Mouse (Mus musculus) forebrain, postnatal 0 days (tissue): ENCODE results near the gene Adora1. TPM values are rescaled to one million over a fixed set of nuclear protein-coding genes. Genes with fewer than 3 reads are reported as not detected.

Experiments used
- ATAC-seq: fragments of 200-750 bp; cut with Nextera tagmentation; 2 replicates; pipeline ENCODE4 v1.8.0; 2017; ENCODE audit warnings: mild to moderate bottlenecking, moderate library complexity
- DNase-seq: peaks from one replicate; pipeline ENCODE4 v3.0.0-alpha.2; 2015
- H3K27ac ChIP-seq: fragments of 300-500 bp; sonication (generic); 2 replicates; pipeline ENCODE4 v1.5.1; 2014; ENCODE audit warnings: low read depth, mild to moderate bottlenecking, antibody characterized with exemption, low read length, moderate library complexity, mixed read lengths
- H3K27me3 ChIP-seq: fragments of 300-500 bp; sonication (generic); 2 replicates; pipeline ENCODE4 v1.6.1; 2014; ENCODE audit warnings: mild to moderate bottlenecking, low read length, mixed read lengths; ENCODE audit not compliant: insufficient read depth
- H3K36me3 ChIP-seq: fragments of 300-500 bp; sonication (generic); 2 replicates; pipeline ENCODE4 v1.6.1; 2014; ENCODE audit warnings: mild to moderate bottlenecking, moderate library complexity; ENCODE audit not compliant: insufficient read depth
- H3K4me1 ChIP-seq: fragments of 300-500 bp; sonication (generic); 2 replicates; pipeline ENCODE4 v1.6.1; 2014; ENCODE audit warnings: antibody characterized with exemption; ENCODE audit not compliant: insufficient read depth
- H3K4me2 ChIP-seq: fragments of 300-500 bp; sonication (generic); 2 replicates; pipeline ENCODE4 v1.6.1; 2014; ENCODE audit warnings: low read depth, mild to moderate bottlenecking, moderate library complexity
- H3K4me3 ChIP-seq: fragments of 300-500 bp; sonication (generic); 2 replicates; pipeline ENCODE4 v1.5.1; 2014; ENCODE audit warnings: low read depth, low read length, mixed read lengths
- H3K9ac ChIP-seq: fragments of 300-500 bp; sonication (generic); 2 replicates; pipeline ENCODE4 v1.6.1; 2014; ENCODE audit warnings: mild to moderate bottlenecking
- H3K9me3 ChIP-seq: fragments of 300-500 bp; sonication (generic); 2 replicates; pipeline ENCODE4 v1.6.1; 2016; ENCODE audit warnings: low read length
- CTCF ChIP-seq: sonication (generic); IDR thresholded peaks from 2 replicates; pipeline ENCODE4 v1.5.1; 2016; ENCODE audit warnings: antibody characterized with exemption, control low read depth, low read depth
- WGBS: fragments of 180-500 bp; shearing (Covaris S2); extraction: QIAGEN DNeasy Blood & Tissue Kit; methylation state at CpG from one replicate; pipeline ENCODE4 v1.1.7; 2014; 5-methylcytosine and 5-hydroxymethylcytosine counted together
- polyA plus RNA-seq: library from polyadenylated mRNA; unstranded; fragments of >200 nt; fragmentation: Nextera tagmentation; extraction: Ambion mirVana; gene quantifications from 2 replicates; pipeline ENCODE4 v1.2.1, GENCODE M21; 2015
- total RNA-seq: library from RNA; depleted of rRNA; stranded (reverse); fragments of >200 nt; gene quantifications from 2 replicates; pipeline ENCODE4 v1.2.3, GENCODE M21; 2014

Adora1 gene
- total and polyA plus RNA-seq, 2 experiments from 2014 or later, result 37.5 to 38.4 TPM

DNA sequence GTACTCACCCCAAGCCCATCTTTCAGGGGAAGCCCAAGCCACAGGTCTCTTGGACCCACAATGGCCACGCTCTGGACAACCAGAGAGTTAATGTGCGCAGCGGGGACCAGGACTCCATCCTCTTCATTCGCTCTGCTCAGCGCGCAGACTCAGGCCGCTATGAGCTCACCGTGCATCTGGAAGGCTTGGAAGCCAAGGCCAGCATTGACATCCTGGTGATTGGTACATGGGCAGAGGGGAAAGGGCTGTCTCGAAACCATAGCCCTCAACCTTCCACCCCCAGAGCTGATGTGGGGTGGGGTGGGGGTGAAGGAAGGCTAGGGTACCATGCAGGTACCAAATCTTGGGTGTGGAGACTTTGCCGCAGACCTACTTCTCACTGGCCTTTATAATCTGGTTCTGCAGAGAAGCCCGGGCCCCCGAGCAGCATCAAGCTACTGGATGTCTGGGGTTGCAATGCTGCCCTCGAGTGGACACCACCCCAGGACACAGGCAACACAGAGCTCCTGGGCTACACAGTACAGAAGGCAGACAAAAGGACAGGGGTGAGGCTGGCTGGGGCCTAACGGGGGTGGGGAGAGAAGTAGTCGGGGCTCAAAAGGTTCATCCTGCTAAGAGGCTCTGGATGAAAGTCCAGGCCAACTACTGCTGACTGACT lies 37.8 kb downstream of the Adora1 start:
- DNase-seq (no peak), ATAC-seq (no peak)
- Histone ChIP-seq H3K4me1 (peaks cover 12% of the 10 kb centered on the region), H3K4me2 (no peak overlapping the region), H3K9me3 (no peaks in the 10 kb centered on the region), H3K4me3 (no peak overlapping the region), H3K36me3 (no peaks in the 10 kb centered on the region), H3K27me3 (no peaks in the 10 kb centered on the region), H3K9ac (no peak overlapping the region), H3K27ac (no peak overlapping the region)
- 0 out of 2 replicates have a peak, but pooled peaks have one; percentile 2 for TF ChIP-seq CTCF
- 80% methylated on average over 15 of the region's 15 CpGs for WGBS

DNA sequence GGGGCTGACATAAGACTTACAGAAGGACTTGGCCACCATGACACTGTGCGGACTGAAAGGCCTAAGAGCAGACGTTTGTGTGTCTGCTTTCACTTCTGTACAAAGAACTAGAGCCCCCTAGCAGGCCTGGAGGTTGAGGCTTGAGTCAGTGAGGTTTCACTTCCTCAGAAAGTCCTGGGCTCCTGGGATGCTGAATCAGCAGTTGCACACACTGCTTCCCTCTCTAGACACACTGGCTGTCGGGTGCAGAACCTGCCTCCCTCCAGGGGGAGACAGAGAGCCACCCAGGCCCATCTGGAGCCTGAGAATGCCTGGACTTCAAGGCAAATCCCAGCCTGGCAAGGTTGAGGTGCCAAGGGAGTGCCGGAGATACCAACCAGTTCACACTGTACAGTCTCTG lies 38.8 kb downstream of the Adora1 start:
- no peak for DNase-seq
- no peak for ATAC-seq
- 67% methylated on average over 4 of the region's 4 CpGs for WGBS

DNA sequence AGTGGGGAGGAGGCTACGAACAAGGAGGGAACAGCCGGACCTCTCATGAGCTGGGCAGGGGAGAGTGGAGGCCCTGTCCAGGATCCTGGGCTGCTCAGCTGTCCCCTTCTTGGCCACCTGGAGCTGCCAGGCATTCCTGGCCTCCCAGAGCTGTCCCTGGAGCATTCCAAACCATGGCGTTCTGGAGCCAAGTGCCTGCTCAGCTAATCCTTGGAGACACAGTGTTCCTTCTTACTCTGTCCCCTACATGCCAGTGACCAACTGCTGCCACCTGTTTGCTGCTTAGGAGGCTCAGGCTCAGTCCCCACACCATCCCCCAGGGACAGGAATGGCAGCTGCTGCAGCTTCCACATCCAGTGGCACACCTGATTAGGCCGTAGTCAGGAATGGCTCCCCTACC lies 39.3 kb downstream of the Adora1 start:
- DNase-seq, result no peak
- H3K27ac ChIP-seq, result no peak overlapping the region

More for the DNA sequence above, 38.8 kb downstream of the Adora1 start:
- H3K27me3 ChIP-seq, result no peaks in the 10 kb centered on the region
- no peaks in the 10 kb centered on the region for H3K9me3 ChIP-seq
- H3K4me2 ChIP-seq, result no peak overlapping the region
- H3K4me1 ChIP-seq, result peaks cover 6% of the 10 kb centered on the region
- no peak overlapping the region for H3K4me3 ChIP-seq
- peak; percentile 64 for TF ChIP-seq CTCF
- no peak overlapping the region for H3K27ac ChIP-seq
- no peaks in the 10 kb centered on the region for H3K36me3 ChIP-seq
- H3K9ac ChIP-seq, result no peak overlapping the region

DNA sequence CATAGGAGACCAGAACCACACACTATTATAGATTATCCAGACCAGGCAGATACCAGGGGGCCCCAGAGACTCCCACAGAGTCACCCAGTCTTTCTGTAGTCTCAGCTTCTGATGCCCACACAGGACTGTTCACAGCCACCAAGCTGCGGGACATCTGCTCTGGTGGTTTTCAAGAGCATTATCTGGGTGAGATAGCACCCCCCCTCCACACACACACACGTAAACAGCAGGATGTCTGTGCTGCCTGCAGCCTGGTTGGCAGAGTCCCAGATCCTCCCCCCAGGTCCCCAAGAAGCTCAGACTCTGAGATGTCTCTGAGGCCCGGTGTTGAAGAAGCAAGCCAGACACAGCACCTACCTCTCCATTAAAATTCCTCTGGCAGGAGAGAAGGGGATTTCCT lies 39.7 kb downstream of the Adora1 start:
- DNase-seq (no peak), ATAC-seq (no peak)
- Histone ChIP-seq H3K36me3 (no peaks in the 10 kb centered on the region), H3K4me3 (no peak overlapping the region), H3K9ac (no peak overlapping the region), H3K4me1 (peaks cover under 1% of the 10 kb centered on the region), H3K27ac (no peak overlapping the region), H3K9me3 (no peaks in the 10 kb centered on the region), H3K4me2 (no peak overlapping the region), H3K27me3 (no peaks in the 10 kb centered on the region)
- no peak for TF ChIP-seq CTCF
- WGBS, result 30% methylated on average over 3 of the region's 3 CpGs

More for the DNA sequence above, 39.3 kb downstream of the Adora1 start:
- Histone ChIP-seq H3K9ac (no peak overlapping the region), H3K4me1 (peaks cover 5% of the 10 kb centered on the region), H3K36me3 (no peaks in the 10 kb centered on the region), H3K27me3 (no peaks in the 10 kb centered on the region), H3K4me3 (no peak overlapping the region), H3K4me2 (no peak overlapping the region), H3K9me3 (no peaks in the 10 kb centered on the region)
- 44% methylated on average over 4 of the region's 4 CpGs for WGBS
- TF ChIP-seq CTCF, result no peak
- ATAC-seq, result no peak

- no peak overlapping the region for H3K4me2 ChIP-seq
- no peak overlapping the region for H3K27ac ChIP-seq
- no peaks in the 10 kb centered on the region for H3K36me3 ChIP-seq
- no peak overlapping the region for H3K4me3 ChIP-seq
- TF ChIP-seq CTCF, result no peak
- no peaks in the 10 kb centered on the region for H3K9me3 ChIP-seq
- no peaks in the 10 kb centered on the region; the same call in 1 of the 2 replicates for H3K4me1 ChIP-seq
- DNase-seq, result no peak
- 63% methylated on average over 2 of the region's 2 CpGs for WGBS
- H3K9ac ChIP-seq, result no peak overlapping the region
- no peak for ATAC-seq
- no peaks in the 10 kb centered on the region for H3K27me3 ChIP-seq
These were observed 40.1 kb downstream of the Adora1 start for GRCm38 (mm10) chr1:134195117-134195516.

GRCm38 (mm10) chr1:134194298-134195022 lies 40.8 kb downstream of the Adora1 start:
- no peak for TF ChIP-seq CTCF
- no peak overlapping the region for H3K4me3 ChIP-seq
- ATAC-seq (no peak), DNase-seq (no peak)
- H3K9ac ChIP-seq, result no peak overlapping the region
- no peaks in the 10 kb centered on the region; the same call in 1 of the 2 replicates for H3K4me1 ChIP-seq
- H3K4me2 ChIP-seq, result no peak overlapping the region
- no peaks in the 10 kb centered on the region for H3K27me3 ChIP-seq
- WGBS, result 79% methylated on average over 16 of the region's 16 CpGs
- H3K9me3 ChIP-seq, result no peaks in the 10 kb centered on the region
- H3K36me3 ChIP-seq, result no peaks in the 10 kb centered on the region
- H3K27ac ChIP-seq, result no peak overlapping the region

DNA sequence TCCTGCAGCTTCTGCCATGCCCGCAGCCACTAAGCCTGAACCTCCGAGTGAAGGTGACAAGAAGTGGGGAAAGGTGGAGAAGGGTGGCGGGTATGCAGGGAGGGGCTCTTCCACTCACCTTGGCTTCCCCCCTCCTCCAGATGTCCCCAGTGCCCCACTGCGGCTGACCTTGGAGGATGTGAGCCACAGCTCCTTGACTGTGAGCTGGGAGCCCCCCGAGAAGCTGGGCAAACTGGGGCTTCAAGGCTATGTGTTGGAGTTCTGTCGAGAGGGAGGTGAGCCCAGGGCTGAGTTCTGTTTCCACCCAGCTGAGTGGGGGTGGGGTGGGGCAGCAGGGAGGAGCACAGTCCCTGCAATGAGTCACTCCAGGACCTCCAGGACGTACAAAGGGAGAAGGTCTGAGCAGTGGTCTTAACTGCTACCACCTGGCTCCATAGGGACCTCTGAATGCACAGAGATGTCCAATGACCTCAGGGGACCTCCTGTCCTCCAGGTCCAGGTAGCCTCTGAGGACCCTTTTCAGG lies 41.5 kb downstream of the Adora1 start:
- 75% methylated on average over 7 of the region's 7 CpGs for WGBS

More for the DNA sequence above, 41.5 kb downstream of the Adora1 start:
- Histone ChIP-seq H3K4me1 (peaks cover 3% of the 10 kb centered on the region; the same call in 1 of the 2 replicates), H3K9me3 (no peaks in the 10 kb centered on the region), H3K4me3 (no peak overlapping the region), H3K9ac (no peak overlapping the region), H3K27me3 (no peaks in the 10 kb centered on the region), H3K36me3 (no peaks in the 10 kb centered on the region), H3K27ac (no peak overlapping the region), H3K4me2 (no peak overlapping the region)
- DNase-seq, result no peak
- TF ChIP-seq CTCF, result no peak
- ATAC-seq, result no peak
